Mouse (Mus musculus): ENCODE data around the gene Hs3st4.

Hs3st4 gene

DNA sequence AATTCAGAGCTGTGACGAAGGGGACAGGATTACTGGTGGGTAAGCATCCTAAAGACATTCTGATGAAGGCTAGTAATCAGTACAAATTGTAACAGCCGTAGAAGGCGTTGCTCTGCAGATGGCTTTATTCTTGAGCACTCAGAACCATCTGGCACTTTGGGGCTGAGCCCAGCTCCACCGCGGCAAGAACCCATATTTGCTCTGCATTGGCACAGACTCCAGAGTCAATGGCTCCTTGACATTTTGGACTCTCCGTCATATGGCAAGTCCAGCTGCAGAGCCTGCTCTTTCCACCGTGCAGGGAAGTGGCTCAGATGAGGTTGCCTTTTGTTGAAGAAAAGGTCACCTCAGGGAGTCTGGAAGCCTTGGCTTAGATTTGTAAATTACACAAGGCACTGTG, 148.6 kb downstream of the Hs3st4 start:
- no peak for DNase-seq (ENCODE audit: extremely low read depth, low read depth, low spot score)

- no peak for DNase-seq (ENCODE audit: extremely low read depth, low read depth, low spot score)
Measured at GRCm38 (mm10) chr7:124136133-124136532, 153.5 kb downstream of the Hs3st4 start.

GRCm38 (mm10) chr7:124141229-124141628, 158.6 kb downstream of the Hs3st4 start:
- DNase-seq (ENCODE audit: extremely low read depth, low read depth, low spot score) = no peak

DNA sequence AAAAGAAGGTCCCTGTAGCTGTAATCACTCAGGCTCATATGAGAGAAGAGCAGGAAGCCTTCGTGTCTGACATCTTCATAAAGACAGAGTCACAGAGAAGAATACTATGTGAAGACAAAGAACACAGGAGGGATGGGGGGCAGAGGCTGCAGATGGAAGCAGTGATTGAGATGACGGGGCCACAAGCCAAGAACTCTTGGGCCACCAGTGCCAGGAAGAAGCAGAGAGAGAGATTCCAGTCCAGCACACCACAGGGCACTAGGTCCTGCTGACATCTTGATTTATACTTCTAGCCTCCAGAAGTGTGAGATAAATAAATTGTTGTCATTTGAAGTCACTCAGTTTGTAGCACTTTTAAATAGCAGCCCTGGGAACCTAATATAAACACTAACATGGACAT, 168.2 kb downstream of the Hs3st4 start:
- no peak for DNase-seq (ENCODE audit: extremely low read depth, low read depth, low spot score)

GRCm38 (mm10) chr7:124163301-124163700, 180.6 kb downstream of the Hs3st4 start:
- no peak for DNase-seq (ENCODE audit: extremely low read depth, low read depth, low spot score)

GRCm38 (mm10) chr7:124166229-124166628, 183.6 kb downstream of the Hs3st4 start:
- DNase-seq (ENCODE audit: extremely low read depth, low read depth, low spot score) = no peak

GRCm38 (mm10) chr7:124168796-124169195, 186.1 kb downstream of the Hs3st4 start:
- DNase-seq (ENCODE audit: extremely low read depth, low read depth, low spot score) = no peak

DNA sequence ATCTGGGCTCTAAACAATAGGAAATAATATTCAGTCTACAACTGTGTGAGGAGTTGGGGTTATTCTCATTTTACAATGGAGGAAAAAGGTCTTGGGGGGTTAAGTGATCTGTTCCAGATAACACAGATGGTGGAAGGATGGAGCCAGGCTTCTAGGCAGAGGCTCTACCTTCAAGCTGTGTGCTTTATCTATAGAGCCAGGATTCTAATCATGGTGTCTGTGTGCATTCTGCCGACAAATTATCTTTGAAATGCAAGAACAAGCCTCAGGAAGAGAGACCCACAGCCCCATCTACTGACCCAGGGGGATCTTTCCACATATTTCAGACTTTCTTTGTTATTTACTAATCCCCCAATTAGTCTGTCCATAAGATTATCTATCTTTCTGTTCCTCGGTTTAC, 187.3 kb downstream of the Hs3st4 start:
- DNase-seq (ENCODE audit: extremely low read depth, low read depth, low spot score) = no peak

DNA sequence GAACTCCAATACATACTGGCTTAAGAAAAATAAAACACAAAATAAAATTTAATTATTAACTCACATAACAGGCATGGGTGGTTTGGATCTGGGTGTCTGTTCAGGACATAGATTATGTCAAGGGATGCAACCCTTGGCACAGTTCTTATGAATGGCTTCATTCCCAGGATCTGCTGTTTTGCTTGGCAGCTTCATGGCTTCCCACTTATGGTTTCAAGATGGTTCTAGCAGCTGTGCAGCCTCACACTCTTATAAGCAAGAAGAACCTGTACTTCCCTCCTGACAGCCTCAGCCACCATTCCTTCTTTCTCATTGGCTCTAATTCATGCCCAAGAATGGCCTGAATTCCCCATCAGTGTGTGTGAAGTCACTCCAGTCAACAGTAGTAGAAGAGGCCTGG, 189.3 kb downstream of the Hs3st4 start:
- DNase-seq (ENCODE audit: extremely low read depth, low read depth, low spot score) = no peak

DNA sequence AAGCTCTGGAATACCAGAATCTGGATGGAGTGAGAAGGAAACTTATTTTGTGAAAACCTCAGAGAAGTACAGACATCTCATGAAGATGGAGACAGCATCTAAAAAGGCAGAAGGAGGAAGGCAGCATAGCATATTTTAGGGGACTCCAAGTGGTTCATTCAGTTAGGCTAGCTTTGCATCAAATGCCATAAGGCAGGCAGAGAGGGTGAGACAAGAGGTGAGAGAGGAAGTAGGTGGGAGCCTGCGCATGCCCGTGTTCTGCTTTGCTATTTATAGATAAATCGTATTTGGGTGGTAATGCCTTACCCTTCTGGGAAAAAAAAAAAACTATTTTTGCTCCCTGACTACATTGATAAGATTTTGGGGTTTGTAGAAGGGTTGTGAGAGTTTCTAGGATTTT, 198.3 kb downstream of the Hs3st4 start:
- no peak for DNase-seq (ENCODE audit: extremely low read depth, low read depth, low spot score)

GRCm38 (mm10) chr7:124184693-124185092, 202.0 kb downstream of the Hs3st4 start:
- no peak for DNase-seq (ENCODE audit: extremely low read depth, low read depth, low spot score)

DNA sequence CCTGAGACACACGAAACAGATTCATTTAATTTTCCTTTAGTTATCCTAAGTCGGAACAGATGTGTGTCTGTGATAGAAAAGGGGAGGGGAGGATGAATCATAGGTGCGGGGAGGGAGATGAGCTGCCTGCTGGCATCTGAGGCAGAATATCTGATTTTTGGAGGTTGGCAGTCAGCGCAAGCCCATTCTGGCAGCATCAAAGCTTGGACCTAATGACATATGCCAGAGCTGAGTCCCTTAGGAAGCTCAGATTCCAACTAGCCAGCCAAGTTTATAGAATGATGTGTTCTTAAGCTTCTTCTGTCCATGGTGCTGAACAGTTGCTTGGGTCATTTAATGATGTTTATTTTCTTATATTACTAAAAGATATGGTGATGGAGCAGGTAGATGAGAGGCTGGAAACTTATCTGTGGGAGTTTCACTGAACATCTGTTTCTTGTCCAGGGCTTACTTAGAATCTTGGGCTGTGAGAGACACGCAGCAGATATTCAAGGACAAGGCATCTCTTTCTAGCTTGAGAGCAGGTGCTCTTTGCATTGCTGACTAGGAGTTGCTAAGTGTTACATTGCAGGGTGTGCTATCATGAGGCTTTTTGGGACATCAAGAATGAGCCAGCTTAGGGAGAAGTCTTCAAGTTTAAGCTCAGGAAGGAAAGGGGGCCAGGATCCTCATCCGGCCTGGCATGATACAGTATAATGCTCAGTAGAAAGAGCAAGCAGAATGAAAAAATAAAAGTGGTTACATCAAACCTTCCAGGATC, 216.3 kb downstream of the Hs3st4 start:
- DNase-seq (ENCODE audit: extremely low read depth, low read depth, low spot score) = no peak

- no peak for DNase-seq (ENCODE audit: extremely low read depth, low read depth, low spot score)
Measured at GRCm38 (mm10) chr7:124216921-124217320, 234.3 kb downstream of the Hs3st4 start.

DNA sequence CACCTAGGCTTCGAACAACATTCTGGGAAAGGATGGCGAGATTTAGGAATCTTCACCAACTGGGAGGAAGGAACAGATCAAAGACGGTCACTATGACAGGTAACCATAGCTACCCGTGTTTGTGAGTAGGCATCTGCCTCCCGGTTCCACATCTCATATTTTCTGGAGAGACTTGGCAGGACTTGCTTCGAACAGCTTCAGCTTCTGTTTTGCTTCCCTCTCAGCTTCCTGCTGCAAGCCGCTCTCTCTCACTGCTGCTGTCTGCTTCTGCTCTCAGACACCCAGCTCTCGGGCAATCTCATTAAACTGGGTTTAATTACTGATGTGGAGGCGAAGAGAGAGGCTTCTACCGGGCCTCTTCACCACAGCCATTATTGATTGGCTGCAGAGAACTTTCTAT, 237.9 kb downstream of the Hs3st4 start:
- no peak for DNase-seq (ENCODE audit: extremely low read depth, low read depth, low spot score)

GRCm38 (mm10) chr7:124237896-124238670, 255.4 kb downstream of the Hs3st4 start:
- no peak for DNase-seq (ENCODE audit: extremely low read depth, low read depth, low spot score)

GRCm38 (mm10) chr7:124239903-124240647, 257.4 kb downstream of the Hs3st4 start:
- DNase-seq (ENCODE audit: extremely low read depth, low read depth, low spot score) = no peak

GRCm38 (mm10) chr7:124249838-124250237, 267.2 kb downstream of the Hs3st4 start:
- DNase-seq (ENCODE audit: extremely low read depth, low read depth, low spot score) = no peak

- no peak for DNase-seq (ENCODE audit: extremely low read depth, low read depth, low spot score)
Measured at GRCm38 (mm10) chr7:124250566-124250965, 267.9 kb downstream of the Hs3st4 start.

DNA sequence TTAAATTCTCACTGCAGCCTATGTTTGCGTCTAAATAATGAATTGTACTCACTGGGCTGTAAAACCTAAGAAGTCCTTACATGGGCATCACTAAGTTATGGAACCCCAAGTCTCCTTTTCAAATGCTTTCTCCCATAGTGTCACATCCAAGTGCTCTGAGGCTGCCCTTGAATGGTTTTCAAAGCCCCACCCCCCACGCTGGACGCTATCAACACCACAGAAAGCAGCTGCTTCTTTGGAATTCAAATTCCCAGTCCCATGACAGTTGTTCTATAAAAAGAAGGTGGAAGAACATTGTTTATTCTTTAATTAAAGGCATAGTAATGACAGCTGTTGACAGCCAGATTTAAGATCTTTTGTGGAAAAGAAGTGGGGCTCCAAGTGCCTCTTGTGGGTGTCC, 275.8 kb downstream of the Hs3st4 start:
- DNase-seq (ENCODE audit: extremely low read depth, low read depth, low spot score) = no peak

GRCm38 (mm10) chr7:124270734-124271133, 288.1 kb downstream of the Hs3st4 start:
- DNase-seq (ENCODE audit: extremely low read depth, low read depth, low spot score) = no peak

DNA sequence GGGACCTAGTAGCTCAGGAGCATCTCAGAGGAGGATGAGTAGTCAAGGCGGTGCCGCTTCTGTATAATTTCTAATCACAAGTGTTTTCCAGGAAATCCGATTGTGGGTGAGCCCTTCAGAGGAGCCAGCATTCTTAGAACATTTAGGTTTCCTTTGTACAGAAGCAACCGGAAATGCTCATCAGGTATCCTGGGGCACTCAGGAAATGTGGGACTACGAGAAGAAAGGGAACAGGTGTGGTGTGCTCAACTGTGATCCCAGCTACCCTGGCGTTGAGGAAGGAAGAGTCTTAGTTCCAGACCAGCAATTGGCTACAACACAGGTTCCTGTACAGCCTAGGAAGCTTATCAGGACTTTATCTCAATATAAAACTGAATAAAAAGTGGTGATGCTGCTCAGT, 307.2 kb downstream of the Hs3st4 start:
- no peak for DNase-seq (ENCODE audit: extremely low read depth, low read depth, low spot score)

DNA sequence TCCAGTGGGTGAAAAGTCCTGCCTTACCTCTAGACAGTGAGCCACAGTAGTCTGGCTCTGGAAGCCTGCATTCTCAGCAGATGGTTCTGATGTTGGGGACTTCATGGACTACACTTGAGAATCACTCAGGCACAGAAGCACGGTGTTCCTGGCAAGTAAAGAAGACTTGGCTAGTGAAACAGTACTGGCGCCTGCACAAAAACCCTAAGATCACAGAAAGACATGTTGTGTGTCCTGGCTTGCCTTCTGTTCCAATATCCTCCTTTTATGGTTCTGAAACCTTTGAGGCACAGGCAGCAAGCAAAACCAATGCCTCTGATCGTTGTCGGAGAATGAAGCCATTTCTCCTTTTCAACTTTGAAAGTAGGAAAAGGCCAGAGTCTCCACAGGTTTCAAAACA, 336.8 kb downstream of the Hs3st4 start:
- DNase-seq (ENCODE audit: extremely low read depth, low read depth, low spot score) = peak; percentile 13
